Mouse (Mus musculus): Measurements from ENCODE around the gene Adar. TPM values are rescaled to one million over a fixed set of nuclear protein-coding genes. Genes with fewer than 3 reads are reported as not detected.

Gene Adar
- 10.3 and 10.9 TPM in 2 replicates for polyA plus RNA-seq (2015; fragmentation: Nextera tagmentation; extraction: Ambion mirVana)

DNA sequence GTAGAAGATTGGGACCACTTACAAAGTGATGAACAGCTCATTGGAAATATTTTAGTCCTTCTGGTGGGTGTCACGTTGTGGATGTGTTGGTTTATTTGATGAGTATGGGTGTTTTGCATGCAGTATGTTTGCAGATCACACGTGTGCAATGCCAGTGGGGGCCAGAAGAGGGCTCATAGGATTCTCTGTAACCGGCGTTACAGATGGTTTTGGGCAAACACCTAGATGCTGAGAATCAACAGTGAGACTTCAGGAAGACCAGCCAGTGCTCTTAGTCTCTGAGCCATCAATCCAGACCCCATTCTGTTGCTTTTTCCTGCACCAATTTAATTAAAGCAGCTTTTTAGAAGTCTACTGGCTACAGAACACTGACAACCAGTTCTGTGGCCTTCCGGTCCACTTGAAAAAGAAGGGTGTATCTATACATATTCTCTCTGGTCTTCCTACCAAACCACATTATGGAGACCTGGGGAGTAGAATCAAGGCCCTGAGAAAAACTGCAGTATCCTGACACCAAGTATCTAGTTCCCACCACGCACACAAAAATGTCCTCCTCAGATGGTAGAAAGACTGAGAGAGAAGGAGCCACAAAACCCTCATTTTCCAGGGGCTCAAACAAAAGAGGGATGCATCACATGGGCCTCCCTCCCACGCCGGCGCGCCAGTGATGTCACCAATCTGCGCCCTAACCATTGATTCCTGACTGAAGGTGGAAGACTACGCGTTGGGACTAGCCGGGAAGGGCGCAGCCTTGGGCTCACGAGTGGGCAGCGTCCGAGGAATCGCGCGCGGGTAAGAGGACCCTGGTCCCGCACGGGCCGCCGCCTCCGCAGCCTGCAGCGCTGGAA lies at the start of gene Adar:
Adar (plus strand) TSS at position 664 of the 848 bp plus-strand sequence.
- Histone ChIP-seq H3K4me1 (replicated peaks; ENCODE audit: control insufficient read depth, insufficient read depth, low read length) (peaks cover 3% of the 10 kb centered on the region), H3K4me3 (ENCODE audit: low read length) (peak within 1 kb of the TSS; percentile 86), H3K27ac (ENCODE audit: low read length) (no peak within 1 kb of the TSS), H3K4me2 (ENCODE audit: low read depth, low read length) (peak within 1 kb of the TSS; percentile 95), H3K9ac (ENCODE audit: low read length) (peak within 1 kb of the TSS; percentile 81), H3K36me3 (ENCODE audit: control insufficient read depth, insufficient read depth, low read length) (no peaks in the 10 kb centered on the region), H3K9me3 (ENCODE audit: control insufficient read depth, low read length) (no peaks in the 10 kb centered on the region), H3K27me3 (ENCODE audit: control insufficient read depth, insufficient read depth, low read depth, low read length) (no peaks in the 10 kb centered on the region)
- 5% methylated on average over 28 of the region's 28 CpGs for WGBS
- ATAC-seq (ENCODE audit: low read depth) = peak; percentile 74

DNA sequence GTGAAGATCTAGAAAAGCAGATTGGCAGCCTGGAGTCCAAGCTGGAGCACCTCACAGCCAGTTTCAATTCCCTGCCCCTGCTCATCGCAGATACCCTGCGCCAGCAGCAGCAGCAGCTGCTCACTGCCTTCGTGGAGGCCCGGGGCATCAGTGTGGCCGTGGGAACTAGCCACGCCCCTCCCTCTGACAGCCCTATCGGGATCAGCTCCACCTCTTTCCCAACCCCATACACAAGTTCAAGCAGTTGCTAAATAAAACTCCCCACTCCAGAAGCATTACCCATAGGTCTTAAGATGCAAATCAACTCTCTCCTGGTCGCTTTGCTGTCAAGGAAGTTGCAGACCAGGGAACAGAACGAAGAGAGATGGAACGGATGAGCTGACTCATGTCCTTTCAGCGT lies 47.7 kb upstream of the Adar start:
- Histone ChIP-seq H3K4me2 (ENCODE audit: low read depth, low read length) (peak overlapping the region; percentile 15), H3K36me3 (ENCODE audit: control insufficient read depth, insufficient read depth, low read length) (no peaks in the 10 kb centered on the region), H3K27ac (ENCODE audit: low read length) (no peak overlapping the region), H3K27me3 (ENCODE audit: control insufficient read depth, insufficient read depth, low read depth, low read length) (no peaks in the 10 kb centered on the region), H3K4me1 (replicated peaks; ENCODE audit: control insufficient read depth, insufficient read depth, low read length) (peaks cover 8% of the 10 kb centered on the region), H3K9me3 (ENCODE audit: control insufficient read depth, low read length) (no peaks in the 10 kb centered on the region), H3K9ac (ENCODE audit: low read length) (no peak overlapping the region), H3K4me3 (ENCODE audit: low read length) (no peak overlapping the region)
- WGBS = 27% methylated on average over 11 of the region's 11 CpGs
- ATAC-seq (ENCODE audit: low read depth) = peak; percentile 77

DNA sequence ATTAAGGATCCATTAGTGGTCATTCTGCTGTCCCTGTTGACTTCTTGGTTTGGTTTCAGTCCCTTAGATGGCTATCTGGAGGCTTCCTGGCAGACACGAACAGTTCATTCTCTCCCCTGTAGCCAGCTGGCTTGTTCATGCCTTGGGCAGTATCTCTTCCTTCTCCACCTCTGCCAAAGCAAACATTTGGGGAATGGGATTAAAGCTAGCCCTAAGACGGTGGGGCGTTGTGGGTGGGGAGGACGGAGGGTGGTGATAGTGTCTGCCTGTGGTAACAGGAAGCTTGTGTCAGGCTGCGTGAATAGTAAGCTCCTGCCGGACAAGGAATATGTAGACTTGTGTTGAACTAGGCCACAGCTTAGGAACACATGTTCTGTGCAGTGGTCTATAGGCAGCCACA lies 43.5 kb upstream of the Adar start:
- Histone ChIP-seq H3K27ac (ENCODE audit: low read length) (no peak overlapping the region), H3K4me1 (replicated peaks; ENCODE audit: control insufficient read depth, insufficient read depth, low read length) (peaks cover 13% of the 10 kb centered on the region), H3K36me3 (ENCODE audit: control insufficient read depth, insufficient read depth, low read length) (no peaks in the 10 kb centered on the region), H3K27me3 (ENCODE audit: control insufficient read depth, insufficient read depth, low read depth, low read length) (no peaks in the 10 kb centered on the region), H3K9ac (ENCODE audit: low read length) (no peak overlapping the region), H3K4me2 (ENCODE audit: low read depth, low read length) (no peak overlapping the region), H3K9me3 (ENCODE audit: control insufficient read depth, low read length) (no peaks in the 10 kb centered on the region), H3K4me3 (ENCODE audit: low read length) (no peak overlapping the region)
- ATAC-seq (ENCODE audit: low read depth) = no peak
- WGBS = 21% methylated on average over 6 of the region's 6 CpGs

DNA sequence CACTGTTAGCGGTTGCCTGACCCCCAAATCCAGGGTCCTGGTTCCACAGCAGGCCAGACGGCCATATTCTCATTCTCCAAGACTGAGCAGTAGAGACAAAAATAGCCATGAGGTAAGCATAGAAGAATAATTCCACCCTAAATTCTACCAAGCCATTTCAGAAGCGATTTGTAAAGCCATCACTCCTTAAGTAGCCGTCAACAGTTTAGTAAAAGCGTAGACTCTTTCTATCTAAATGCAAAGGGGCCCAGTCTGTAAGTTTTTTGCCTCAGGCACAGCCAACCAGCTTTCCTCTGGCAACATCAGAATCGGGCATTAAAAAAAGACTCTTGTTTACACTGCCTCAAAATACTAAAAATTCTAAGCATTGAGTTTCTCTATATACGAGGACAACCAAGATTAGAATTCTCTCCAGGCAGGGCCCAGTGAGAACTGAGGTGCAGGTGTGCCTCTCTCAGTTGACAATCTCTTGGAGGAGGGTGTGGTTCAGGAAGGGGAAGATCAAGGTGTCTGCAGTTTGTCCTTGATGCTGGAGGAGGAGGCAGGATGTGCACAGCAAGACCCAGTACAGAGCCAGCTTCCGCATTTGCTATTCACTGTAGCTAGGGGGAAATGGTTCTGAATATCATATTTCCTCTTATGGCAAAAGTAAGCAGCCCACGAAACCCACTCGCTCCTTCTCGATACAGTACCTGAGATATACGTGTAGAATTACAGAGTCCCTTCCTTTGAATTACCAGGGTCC lies 42.1 kb upstream of the Adar start:
- Histone ChIP-seq H3K27me3 (ENCODE audit: control insufficient read depth, insufficient read depth, low read depth, low read length) (no peaks in the 10 kb centered on the region), H3K4me2 (ENCODE audit: low read depth, low read length) (no peak overlapping the region), H3K9me3 (ENCODE audit: control insufficient read depth, low read length) (no peaks in the 10 kb centered on the region), H3K36me3 (ENCODE audit: control insufficient read depth, insufficient read depth, low read length) (no peaks in the 10 kb centered on the region), H3K9ac (ENCODE audit: low read length) (no peak overlapping the region), H3K27ac (ENCODE audit: low read length) (no peak overlapping the region), H3K4me3 (ENCODE audit: low read length) (no peak overlapping the region), H3K4me1 (replicated peaks; ENCODE audit: control insufficient read depth, insufficient read depth, low read length) (peaks cover 10% of the 10 kb centered on the region)
- no peak for ATAC-seq (ENCODE audit: low read depth)
- 61% methylated on average over 12 of the region's 12 CpGs for WGBS

DNA sequence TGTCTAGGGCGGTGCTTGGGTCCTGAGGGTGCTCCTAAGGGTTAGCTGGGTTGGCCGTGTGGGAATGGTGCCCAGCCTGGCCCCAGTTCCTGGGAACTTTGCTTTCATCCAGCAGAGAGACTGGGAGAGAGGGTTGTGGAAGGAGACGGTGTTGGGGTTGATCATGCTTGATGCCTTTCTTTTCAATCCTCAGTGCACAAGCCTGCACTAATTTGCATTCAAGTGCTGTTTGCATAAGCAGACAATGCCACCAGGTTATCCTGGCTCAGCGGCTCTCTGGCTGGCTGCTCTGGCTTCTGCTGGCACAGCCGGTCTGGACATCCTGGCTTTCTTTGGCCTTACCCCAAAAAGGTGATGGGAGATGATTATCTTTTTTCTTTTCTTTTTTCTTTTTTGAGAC lies 37.2 kb upstream of the Adar start:
- ATAC-seq (ENCODE audit: low read depth) = no peak
- WGBS = 69% methylated on average over 5 of the region's 5 CpGs
- Histone ChIP-seq H3K4me3 (ENCODE audit: low read length) (no peak overlapping the region), H3K9ac (ENCODE audit: low read length) (no peak overlapping the region), H3K4me1 (replicated peaks; ENCODE audit: control insufficient read depth, insufficient read depth, low read length) (peaks cover 2% of the 10 kb centered on the region; the same call in 1 of the 2 replicates), H3K4me2 (ENCODE audit: low read depth, low read length) (no peak overlapping the region), H3K9me3 (ENCODE audit: control insufficient read depth, low read length) (no peaks in the 10 kb centered on the region), H3K27ac (ENCODE audit: low read length) (no peak overlapping the region), H3K36me3 (ENCODE audit: control insufficient read depth, insufficient read depth, low read length) (no peaks in the 10 kb centered on the region), H3K27me3 (ENCODE audit: control insufficient read depth, insufficient read depth, low read depth, low read length) (peaks cover 3% of the 10 kb centered on the region; the same call in 1 of the 2 replicates)

DNA sequence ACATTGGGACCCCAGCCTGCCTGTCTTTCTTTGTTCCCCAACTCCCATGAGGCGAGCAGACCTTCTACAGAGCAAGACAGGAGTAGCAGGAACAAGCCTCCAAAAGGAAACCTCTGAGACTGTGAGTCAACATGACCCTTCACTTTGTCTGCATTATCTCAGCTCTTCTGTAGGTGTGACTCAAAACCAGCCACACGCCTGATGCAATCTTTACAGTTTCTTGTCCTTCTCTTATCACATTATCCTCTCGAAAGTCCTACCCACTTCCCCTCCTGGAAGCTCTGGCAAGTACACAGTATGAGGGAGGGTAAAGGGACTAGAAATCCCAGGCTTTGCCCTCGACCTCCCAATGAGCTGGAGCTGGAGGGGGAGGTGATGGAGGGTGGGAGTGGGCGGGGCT lies 28.8 kb upstream of the Adar start:
- Histone ChIP-seq H3K4me3 (ENCODE audit: low read length) (no peak overlapping the region), H3K4me2 (ENCODE audit: low read depth, low read length) (no peak overlapping the region), H3K27ac (ENCODE audit: low read length) (no peak overlapping the region), H3K36me3 (ENCODE audit: control insufficient read depth, insufficient read depth, low read length) (no peaks in the 10 kb centered on the region), H3K9me3 (ENCODE audit: control insufficient read depth, low read length) (no peaks in the 10 kb centered on the region), H3K27me3 (ENCODE audit: control insufficient read depth, insufficient read depth, low read depth, low read length) (peaks cover 3% of the 10 kb centered on the region; the same call in 1 of the 2 replicates), H3K9ac (ENCODE audit: low read length) (no peak overlapping the region), H3K4me1 (replicated peaks; ENCODE audit: control insufficient read depth, insufficient read depth, low read length) (peaks cover 5% of the 10 kb centered on the region; the same call in 1 of the 2 replicates)
- no peak for ATAC-seq (ENCODE audit: low read depth)
- 28% methylated on average over 5 of the region's 5 CpGs for WGBS

DNA sequence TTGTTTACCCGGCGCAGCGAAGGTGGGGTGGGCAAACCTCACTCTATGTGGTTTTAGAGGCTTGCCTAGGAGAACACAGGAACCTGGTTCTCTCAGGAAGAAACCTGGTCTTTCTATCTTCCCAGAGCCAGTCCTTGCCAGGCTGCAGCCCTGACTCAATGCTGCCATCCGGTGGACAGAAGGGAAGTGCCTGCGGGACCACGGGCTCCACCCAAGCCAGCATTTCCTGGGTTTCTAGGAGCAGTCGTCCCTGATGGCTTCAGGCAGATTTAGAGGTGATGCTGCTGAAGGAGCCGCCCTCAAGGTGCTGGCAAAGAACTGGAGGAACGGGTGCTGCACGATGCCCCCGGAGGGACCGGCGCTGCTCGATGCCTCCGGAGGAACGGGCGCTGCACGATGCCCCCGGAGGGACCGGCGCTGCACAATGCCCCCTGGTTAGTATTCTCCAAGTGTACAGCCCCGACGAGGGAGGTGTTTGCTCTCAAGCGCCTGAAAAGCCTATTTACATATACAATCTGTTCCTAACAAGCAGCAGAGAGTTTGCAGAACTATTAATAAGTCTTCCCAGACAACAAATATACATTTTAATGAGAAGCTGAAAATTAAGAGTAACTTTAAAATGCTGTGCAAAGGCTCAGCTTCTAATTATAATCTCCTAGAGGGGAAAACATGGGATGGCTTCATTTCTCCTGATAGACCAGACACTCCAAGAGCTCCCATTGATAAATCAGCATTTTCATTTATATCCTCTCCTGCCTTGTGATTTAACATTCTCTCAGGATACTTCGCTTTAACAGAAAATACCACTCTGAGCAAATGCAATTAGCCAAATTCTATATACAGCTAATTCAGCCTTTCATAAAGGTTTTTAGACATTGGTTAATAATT lies 25.9 kb upstream of the Adar start:
- peak overlapping the region; percentile 65 for H3K9ac ChIP-seq (ENCODE audit: low read length)
- H3K27ac ChIP-seq (ENCODE audit: low read length) = no peak overlapping the region
- peak overlapping the region; percentile 42 for H3K4me3 ChIP-seq (ENCODE audit: low read length)
- 4% methylated on average over 25 of the region's 25 CpGs for WGBS
- H3K9me3 ChIP-seq (ENCODE audit: control insufficient read depth, low read length) = no peaks in the 10 kb centered on the region
- H3K4me1 ChIP-seq (replicated peaks; ENCODE audit: control insufficient read depth, insufficient read depth, low read length) = 0 out of 2 replicates have a peak, but pooled peaks cover 3% of the 10 kb centered on the region
- H3K36me3 ChIP-seq (ENCODE audit: control insufficient read depth, insufficient read depth, low read length) = no peaks in the 10 kb centered on the region
- H3K27me3 ChIP-seq (ENCODE audit: control insufficient read depth, insufficient read depth, low read depth, low read length) = no peaks in the 10 kb centered on the region; the same call in 1 of the 2 replicates
- peak overlapping the region; percentile 54 for H3K4me2 ChIP-seq (ENCODE audit: low read depth, low read length)
- peak; percentile 85 for ATAC-seq (ENCODE audit: low read depth)

DNA sequence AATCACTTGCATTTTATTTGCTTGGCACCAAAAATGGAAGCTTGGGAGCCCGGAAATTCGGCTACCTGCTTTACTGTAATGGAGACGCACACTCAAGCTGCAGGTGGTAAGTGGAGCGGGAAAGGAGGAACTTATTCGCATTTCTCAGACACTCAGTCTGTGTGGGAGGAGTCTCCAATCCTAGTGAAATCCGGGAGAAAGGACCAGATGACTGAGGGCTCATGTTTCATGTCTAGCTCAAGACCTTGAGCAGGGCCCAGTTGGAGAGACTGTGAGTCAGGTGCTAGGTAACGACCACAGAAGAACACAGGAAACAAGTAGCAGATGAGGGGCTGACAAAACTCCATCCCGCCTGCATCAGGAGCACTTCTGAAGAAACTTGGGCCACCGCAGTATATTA lies 23.0 kb upstream of the Adar start:
- no peak overlapping the region for H3K4me2 ChIP-seq (ENCODE audit: low read depth, low read length)
- H3K9me3 ChIP-seq (ENCODE audit: control insufficient read depth, low read length) = no peaks in the 10 kb centered on the region
- 55% methylated on average over 9 of the region's 9 CpGs for WGBS
- H3K4me3 ChIP-seq (ENCODE audit: low read length) = no peak overlapping the region
- H3K36me3 ChIP-seq (ENCODE audit: control insufficient read depth, insufficient read depth, low read length) = no peaks in the 10 kb centered on the region
- H3K9ac ChIP-seq (ENCODE audit: low read length) = no peak overlapping the region
- no peak overlapping the region for H3K27ac ChIP-seq (ENCODE audit: low read length)
- H3K27me3 ChIP-seq (ENCODE audit: control insufficient read depth, insufficient read depth, low read depth, low read length) = no peaks in the 10 kb centered on the region; the same call in 1 of the 2 replicates
- H3K4me1 ChIP-seq (replicated peaks; ENCODE audit: control insufficient read depth, insufficient read depth, low read length) = 0 out of 2 replicates have a peak, but pooled peaks cover 3% of the 10 kb centered on the region
- ATAC-seq (ENCODE audit: low read depth) = no peak

Measured in lung, embryonic 16.5 days (tissue).